ENCODE assay signal across 13 mouse cellular contexts in the genomic region with DNA sequence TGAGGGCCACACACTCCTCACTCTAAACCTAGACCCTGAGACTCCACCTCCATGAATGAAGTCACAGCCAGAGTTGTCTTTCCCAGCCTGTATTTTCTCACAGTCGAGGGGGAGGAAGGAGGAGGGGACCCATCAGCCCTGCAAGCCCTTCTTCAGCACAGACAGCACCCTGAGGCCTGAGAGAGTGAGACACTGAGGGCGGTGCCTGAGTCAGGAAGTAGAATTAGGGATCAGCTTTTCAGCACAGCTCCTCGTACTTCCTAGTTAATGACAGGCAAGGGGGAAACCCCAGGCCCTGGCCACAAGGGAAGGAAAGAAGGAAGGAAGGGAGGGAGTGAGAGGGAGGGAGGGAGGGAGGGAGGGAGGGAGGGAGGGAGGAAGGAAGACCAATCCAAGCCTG. TPM values are rescaled to one million over a fixed set of nuclear protein-coding genes. Genes with fewer than 3 reads are reported as not detected.
DNase-seq lines count a peak whose midpoint lies in the region; ATAC-seq lines count a peak whose summit lies in the region.
"Had no signal": no experiment of that assay in that cellular context is flagged by ENCODE, and none has a peak within 500 bp of the region (broad histone marks: within the 10 kb centered on the region; RNA-seq: fewer than 3 reads in every experiment).

No protein-coding gene starts in this region.

- H3K27ac ChIP-seq in heart, embryonic 16.5 days (ENCODE audit: low read length), result no peak overlapping the region
- 0 out of 2 replicates have a peak overlapping the region, but pooled peaks have one; percentile 41 for H3K27ac ChIP-seq in midbrain, embryonic 15.5 days
- no peak overlapping the region for H3K27ac ChIP-seq in midbrain, embryonic 11.5 days (ENCODE audit: low read depth, low read length)
- H3K27ac ChIP-seq in hindbrain, embryonic 16.5 days (ENCODE audit: low read depth, low read length), result no peak overlapping the region
- no peak overlapping the region for H3K27ac ChIP-seq in stomach, embryonic 14.5 days (ENCODE audit: low read length)
- H3K27ac ChIP-seq: embryonic facial prominence, embryonic 15.5 days; limb, embryonic 13.5 days had no signal

- peaks cover 7% of the 10 kb centered on the region; the same call in 1 of the 2 replicates for H3K4me1 ChIP-seq in heart, embryonic 16.5 days (ENCODE audit: control insufficient read depth, insufficient read depth, low read length)
- H3K4me1 ChIP-seq in midbrain, embryonic 15.5 days, result peaks cover 45% of the 10 kb centered on the region
- no peaks in the 10 kb centered on the region for H3K4me1 ChIP-seq in midbrain, embryonic 11.5 days (ENCODE audit: control insufficient read depth, insufficient read depth, low read length)
- H3K4me1 ChIP-seq in hindbrain, embryonic 16.5 days (ENCODE audit: control insufficient read depth, insufficient read depth, low read depth, low read length), result peaks cover 17% of the 10 kb centered on the region
- H3K4me1 ChIP-seq in stomach, embryonic 14.5 days (ENCODE audit: control insufficient read depth, insufficient read depth, low read length), result no peaks in the 10 kb centered on the region
- H3K4me1 ChIP-seq: embryonic facial prominence, embryonic 15.5 days; limb, embryonic 13.5 days had no signal

- ATAC-seq in heart, embryonic 16.5 days (replicated peaks; ENCODE audit: extremely low read depth, insufficient read depth, low FRiP score), result 0 out of 2 replicates have a peak, but pooled peaks have one; percentile 29
- ATAC-seq in midbrain, embryonic 15.5 days (replicated peaks), result no peak
- ATAC-seq in midbrain, embryonic 11.5 days (ENCODE audit: low FRiP score), result no peak
- peak; percentile 7; the same call in 1 of the 2 replicates for ATAC-seq in hindbrain, embryonic 16.5 days
- ATAC-seq in stomach, embryonic 14.5 days (ENCODE audit: insufficient number of reproducible peaks, insufficient read depth, low FRiP score, low read depth), result peak; percentile 42; the same call in 1 of the 2 replicates

- H3K4me2 ChIP-seq in heart, embryonic 16.5 days (ENCODE audit: low read depth, low read length), result no peak overlapping the region
- no peak overlapping the region for H3K4me2 ChIP-seq in midbrain, embryonic 15.5 days
- no peak overlapping the region for H3K4me2 ChIP-seq in midbrain, embryonic 11.5 days
- H3K4me2 ChIP-seq in hindbrain, embryonic 16.5 days (ENCODE audit: low read length), result no peak overlapping the region
- no peak overlapping the region for H3K4me2 ChIP-seq in stomach, embryonic 14.5 days (replicated peaks; ENCODE audit: low read depth, low read length)
- H3K4me2 ChIP-seq: embryonic facial prominence, embryonic 15.5 days; limb, embryonic 13.5 days had no signal

- 13% methylated on average over 3 of the region's 3 CpGs for WGBS in heart, embryonic 16.5 days
- WGBS in midbrain, embryonic 15.5 days, result 15% methylated on average over 3 of the region's 3 CpGs
- WGBS in midbrain, embryonic 11.5 days, result 41% methylated on average over 3 of the region's 3 CpGs
- 8% methylated on average over 3 of the region's 3 CpGs for WGBS in hindbrain, embryonic 16.5 days
- 10% methylated on average over 3 of the region's 3 CpGs for whole genome bisulfite sequencing in stomach, embryonic 14.5 days

- 0 out of 2 replicates have a peak overlapping the region, but pooled peaks have one; percentile 18 for H3K9ac ChIP-seq in heart, embryonic 16.5 days (ENCODE audit: low read length)
- no peak overlapping the region for H3K9ac ChIP-seq in midbrain, embryonic 15.5 days
- no peak overlapping the region for H3K9ac ChIP-seq in midbrain, embryonic 11.5 days (ENCODE audit: low read length)
- no peak overlapping the region for H3K9ac ChIP-seq in hindbrain, embryonic 16.5 days (ENCODE audit: low read depth, low read length)
- H3K9ac ChIP-seq in stomach, embryonic 14.5 days (replicated peaks; ENCODE audit: low read depth, low read length), result no peak overlapping the region
- H3K9ac ChIP-seq: embryonic facial prominence, embryonic 15.5 days; limb, embryonic 13.5 days had no signal

- peaks cover 7% of the 10 kb centered on the region; the same call in 1 of the 2 replicates for H3K36me3 ChIP-seq in heart, embryonic 16.5 days (ENCODE audit: control insufficient read depth, insufficient read depth)
- peaks cover 29% of the 10 kb centered on the region for H3K36me3 ChIP-seq in midbrain, embryonic 15.5 days (replicated peaks)
- H3K36me3 ChIP-seq in midbrain, embryonic 11.5 days (ENCODE audit: control insufficient read depth, insufficient read depth, low read length), result peaks cover 17% of the 10 kb centered on the region
- peaks cover 27% of the 10 kb centered on the region for H3K36me3 ChIP-seq in hindbrain, embryonic 16.5 days (ENCODE audit: control insufficient read depth, insufficient read depth, low read length)
- H3K36me3 ChIP-seq in stomach, embryonic 14.5 days (ENCODE audit: control insufficient read depth, insufficient read depth, low read length), result no peaks in the 10 kb centered on the region
- H3K36me3 ChIP-seq: embryonic facial prominence, embryonic 15.5 days; limb, embryonic 13.5 days had no signal

- intact Hi-C loops in heart, postnatal 14 days (cut with DNase I), result loop anchor here (5.0 kb wide), 1 partner anchor 1754 kb away; no protein-coding TSS in a partner anchor

- no peaks in the 10 kb centered on the region for H3K9me3 ChIP-seq in heart, embryonic 16.5 days (replicated peaks; ENCODE audit: control insufficient read depth, low read length)
- H3K9me3 ChIP-seq in midbrain, embryonic 15.5 days, result no peaks in the 10 kb centered on the region
- H3K9me3 ChIP-seq in midbrain, embryonic 11.5 days (ENCODE audit: control insufficient read depth, low read length), result no peaks in the 10 kb centered on the region; the same call in 1 of the 2 replicates
- H3K9me3 ChIP-seq in hindbrain, embryonic 16.5 days (ENCODE audit: control insufficient read depth, low read length), result no peaks in the 10 kb centered on the region
- H3K9me3 ChIP-seq in stomach, embryonic 14.5 days (ENCODE audit: control insufficient read depth, low read depth, low read length), result no peaks in the 10 kb centered on the region
- H3K9me3 ChIP-seq: embryonic facial prominence, embryonic 15.5 days had no signal

- DNase-seq in heart, postnatal 14 days, result no peak
- no peak for DNase-seq in midbrain, embryonic 11.5 days (ENCODE audit: low spot score, missing footprints)
- DNase-seq in thymus, postnatal 36 days, result no peak
- DNase-seq: adrenal gland, adult 8-10 months; kidney, adult 9 months had no signal

- no peaks in the 10 kb centered on the region for H3K27me3 ChIP-seq in heart, embryonic 16.5 days (ENCODE audit: control insufficient read depth, insufficient read depth, low read length)
- no peaks in the 10 kb centered on the region for H3K27me3 ChIP-seq in midbrain, embryonic 15.5 days (replicated peaks)
- H3K27me3 ChIP-seq in midbrain, embryonic 11.5 days (ENCODE audit: control insufficient read depth, insufficient read depth, low read length), result no peaks in the 10 kb centered on the region
- H3K27me3 ChIP-seq in hindbrain, embryonic 16.5 days (replicated peaks; ENCODE audit: control insufficient read depth, insufficient read depth, low read length), result no peaks in the 10 kb centered on the region
- H3K27me3 ChIP-seq in stomach, embryonic 14.5 days (ENCODE audit: control insufficient read depth, insufficient read depth, low read length), result no peaks in the 10 kb centered on the region
- H3K27me3 ChIP-seq: embryonic facial prominence, embryonic 15.5 days had no signal

- H3K4me3 ChIP-seq in heart, embryonic 16.5 days (ENCODE audit: low read length), result no peak overlapping the region
- H3K4me3 ChIP-seq in midbrain, embryonic 15.5 days, result no peak overlapping the region
- no peak overlapping the region for H3K4me3 ChIP-seq in midbrain, embryonic 11.5 days (ENCODE audit: low read depth, low read length)
- H3K4me3 ChIP-seq in hindbrain, embryonic 16.5 days (ENCODE audit: low read length), result no peak overlapping the region
- H3K4me3 ChIP-seq in stomach, embryonic 14.5 days (ENCODE audit: low read depth, low read length), result no peak overlapping the region
- H3K4me3 ChIP-seq: embryonic facial prominence, embryonic 15.5 days; limb, embryonic 13.5 days had no signal

RNA-seq across cellular contexts. Expression of a gene that starts 11.9 kb away (rescaled TPM):
- polyA plus RNA-seq in heart, embryonic 16.5 days (2015; fragmentation: Nextera tagmentation; extraction: Ambion mirVana), result 0.62 and 1.2 TPM in 2 replicates
- total RNA-seq in heart, postnatal 14 days (2021), result 1 to 10 TPM in 1 of 2 experiments, under 1 TPM in 1; 1.00 to 1.1 TPM
- 5.8 and 6.0 TPM in 2 replicates for polyA plus RNA-seq in midbrain, embryonic 15.5 days (2015; fragmentation: Nextera tagmentation; extraction: Ambion mirVana)
- 1.8 and 2.9 TPM in 2 replicates for polyA plus RNA-seq in midbrain, embryonic 11.5 days (2014; fragmentation: Nextera tagmentation; extraction: Ambion mirVana)
- polyA plus RNA-seq in hindbrain, embryonic 16.5 days (2015; fragmentation: Nextera tagmentation; extraction: Ambion mirVana), result 3.1 and 3.9 TPM in 2 replicates
- polyA plus RNA-seq in stomach, embryonic 14.5 days (2014; fragmentation: Nextera tagmentation; extraction: Ambion mirVana), result 0.52 and 1.1 TPM in 2 replicates
- total RNA-seq: MEL had no signal
- polyA plus RNA-seq: thymus, postnatal 0 days had no signal

RNA-seq across cellular contexts. Expression of a gene that starts 14.5 kb away (rescaled TPM):
- 157 and 169 TPM in 2 replicates for polyA plus RNA-seq in heart, embryonic 16.5 days (2015; fragmentation: Nextera tagmentation; extraction: Ambion mirVana)
- 100 to 1,000 TPM; 105 to 111 TPM for total RNA-seq in heart, postnatal 14 days (2021)
- polyA plus RNA-seq in midbrain, embryonic 15.5 days (2015; fragmentation: Nextera tagmentation; extraction: Ambion mirVana), result 38.8 and 42.2 TPM in 2 replicates
- 49.4 and 55.8 TPM in 2 replicates for polyA plus RNA-seq in midbrain, embryonic 11.5 days (2014; fragmentation: Nextera tagmentation; extraction: Ambion mirVana)
- polyA plus RNA-seq in hindbrain, embryonic 16.5 days (2015; fragmentation: Nextera tagmentation; extraction: Ambion mirVana), result 42.5 and 46.2 TPM in 2 replicates
- 76.7 and 82.1 TPM in 2 replicates for polyA plus RNA-seq in stomach, embryonic 14.5 days (2014; fragmentation: Nextera tagmentation; extraction: Ambion mirVana)

RNA-seq across cellular contexts. Expression of a gene that starts 24.4 kb away (rescaled TPM):
- 1.2 and 1.3 TPM in 2 replicates for polyA plus RNA-seq in heart, embryonic 16.5 days (2015; fragmentation: Nextera tagmentation; extraction: Ambion mirVana)
- 10 to 100 TPM; 18.7 to 19.7 TPM for total RNA-seq in heart, postnatal 14 days (2021)
- polyA plus RNA-seq in midbrain, embryonic 15.5 days (2015; fragmentation: Nextera tagmentation; extraction: Ambion mirVana), result 16.7 and 18.1 TPM in 2 replicates
- polyA plus RNA-seq in midbrain, embryonic 11.5 days (2014; fragmentation: Nextera tagmentation; extraction: Ambion mirVana), result 9.2 and 10.3 TPM in 2 replicates
- polyA plus RNA-seq in hindbrain, embryonic 16.5 days (2015; fragmentation: Nextera tagmentation; extraction: Ambion mirVana), result 12.4 and 12.6 TPM in 2 replicates
- 1.2 and 2.1 TPM in 2 replicates for polyA plus RNA-seq in stomach, embryonic 14.5 days (2014; fragmentation: Nextera tagmentation; extraction: Ambion mirVana)
- polyA plus RNA-seq: thymus, postnatal 0 days had no signal

RNA-seq across cellular contexts. Expression of a gene that starts 43.1 kb away (rescaled TPM):
- 87.9 and 88.7 TPM in 2 replicates for polyA plus RNA-seq in heart, embryonic 16.5 days (2015; fragmentation: Nextera tagmentation; extraction: Ambion mirVana)
- total RNA-seq in heart, postnatal 14 days (2021), result 10 to 100 TPM; 95.4 to 98.8 TPM
- polyA plus RNA-seq in midbrain, embryonic 15.5 days (2015; fragmentation: Nextera tagmentation; extraction: Ambion mirVana), result 145 and 162 TPM in 2 replicates
- polyA plus RNA-seq in midbrain, embryonic 11.5 days (2014; fragmentation: Nextera tagmentation; extraction: Ambion mirVana), result 91.8 and 99.3 TPM in 2 replicates
- polyA plus RNA-seq in hindbrain, embryonic 16.5 days (2015; fragmentation: Nextera tagmentation; extraction: Ambion mirVana), result 145 and 150 TPM in 2 replicates
- 113 and 116 TPM in 2 replicates for polyA plus RNA-seq in stomach, embryonic 14.5 days (2014; fragmentation: Nextera tagmentation; extraction: Ambion mirVana)

RNA-seq across cellular contexts. Expression of a gene that starts 43.1 kb away (rescaled TPM):
- 6.8 and 7.6 TPM in 2 replicates for polyA plus RNA-seq in heart, embryonic 16.5 days (2015; fragmentation: Nextera tagmentation; extraction: Ambion mirVana)
- 1 to 10 TPM; 5.3 to 6.5 TPM for total RNA-seq in heart, postnatal 14 days (2021)
- polyA plus RNA-seq in midbrain, embryonic 15.5 days (2015; fragmentation: Nextera tagmentation; extraction: Ambion mirVana), result 30.1 and 36.6 TPM in 2 replicates
- 14.7 and 17.1 TPM in 2 replicates for polyA plus RNA-seq in midbrain, embryonic 11.5 days (2014; fragmentation: Nextera tagmentation; extraction: Ambion mirVana)
- 20.4 and 23.7 TPM in 2 replicates for polyA plus RNA-seq in hindbrain, embryonic 16.5 days (2015; fragmentation: Nextera tagmentation; extraction: Ambion mirVana)
- polyA plus RNA-seq in stomach, embryonic 14.5 days (2014; fragmentation: Nextera tagmentation; extraction: Ambion mirVana), result 11.6 and 17.9 TPM in 2 replicates

Comparison
In these comparisons a context has a peak if more than half of its experiments do, and no peak if none do; other contexts are left out.
1. ATAC-seq: peak in heart, embryonic 16.5 days (single experiment), hindbrain, embryonic 16.5 days (single experiment) and stomach, embryonic 14.5 days (single experiment); none in midbrain, embryonic 15.5 days (single experiment) and midbrain, embryonic 11.5 days (single experiment).